Mouse (Mus musculus) liver, postnatal 0 days (tissue): ENCODE results near the gene 2810006K23Rik.

Source experiments
- CTCF ChIP-seq: sonication (generic); IDR thresholded peaks from 2 replicates; pipeline ENCODE4 v1.5.1; 2016; ENCODE audit warnings: antibody characterized with exemption, low read depth
- EP300 ChIP-seq: IDR thresholded peaks from 2 replicates; pipeline ENCODE4 v1.6.1; 2016; ENCODE audit warnings: antibody characterized with exemption, low read depth, mild to moderate bottlenecking

GRCm38 (mm10) chr5:124337103-124337502, 9.2 kb downstream of the 2810006K23Rik start:
- no peak for TF ChIP-seq CTCF
- TF ChIP-seq EP300, result no peak
